Mouse (Mus musculus) forelimb bud, embryonic 11.5 days (tissue): ENCODE data around the gene Myof.
A peak's percentile ranks its signal among the peaks of the same experiment; 100 is the strongest.

ENCODE experiments used
- DNase-seq: peaks from one replicate; pipeline ENCODE4 v3.0.0-alpha.2; 2012; ENCODE audit warnings: low read depth, low spot score

Myof gene

DNA sequence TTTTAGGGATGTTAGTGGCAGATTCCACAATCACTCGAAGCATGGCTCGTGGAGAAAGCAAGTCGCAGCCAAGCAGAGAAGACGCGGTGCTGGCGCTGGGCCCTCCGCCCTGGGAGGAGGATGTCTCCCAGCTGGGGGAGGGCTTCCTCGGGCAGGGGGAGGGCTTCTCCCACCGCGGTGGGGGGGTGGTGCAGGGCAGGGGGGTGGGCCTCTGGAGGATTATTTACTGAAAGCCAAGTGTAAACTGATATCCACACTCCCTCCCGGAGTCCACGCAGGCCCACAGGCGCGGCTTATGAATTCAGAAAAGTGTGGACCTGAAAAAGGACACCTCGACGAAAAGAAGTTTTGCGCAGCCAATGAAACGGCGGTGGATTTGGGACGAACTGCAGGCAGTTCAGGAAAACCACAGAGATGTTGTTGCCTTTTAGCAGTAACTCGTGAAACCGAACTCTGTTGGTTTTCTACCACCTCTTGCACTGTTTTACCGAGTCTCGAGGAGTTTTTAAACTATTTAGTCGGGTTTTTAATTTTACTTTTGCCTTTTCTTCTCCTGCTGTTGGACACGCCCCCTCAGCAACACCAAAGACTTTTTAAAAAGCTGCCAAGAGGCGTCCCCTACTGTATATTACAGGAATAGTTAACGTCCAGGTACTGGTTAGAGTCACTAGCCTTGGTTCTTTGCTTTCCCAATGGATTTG is at the start of gene Myof:
Myof (minus strand) TSS at position 297 of the 701 bp plus-strand sequence.
- DNase-seq = peak; percentile 42

DNA sequence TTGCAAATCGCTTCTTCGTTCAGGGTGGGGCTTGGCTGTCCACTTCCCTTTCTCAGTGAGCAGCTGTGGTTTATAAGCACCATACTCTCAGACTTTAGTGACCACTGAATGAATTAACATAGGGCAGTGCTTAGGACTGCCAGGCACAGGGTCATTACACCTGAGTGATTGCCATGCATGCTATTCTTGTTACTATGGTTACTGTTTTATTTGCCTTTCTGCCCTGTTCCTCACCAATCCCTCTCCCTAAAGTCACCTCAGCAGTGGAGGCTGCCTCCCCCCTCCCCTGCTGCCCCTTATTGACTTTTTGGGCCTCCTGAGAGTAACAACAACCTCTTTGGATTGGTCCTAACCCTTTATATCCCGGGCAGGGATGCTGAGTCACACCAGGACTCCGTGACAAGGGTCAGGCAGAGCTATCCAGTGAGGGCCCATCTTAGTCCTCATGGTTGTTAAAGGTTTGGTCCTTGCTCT is 48.2 kb upstream of the Myof start:
- DNase-seq = peak; percentile 53

DNA sequence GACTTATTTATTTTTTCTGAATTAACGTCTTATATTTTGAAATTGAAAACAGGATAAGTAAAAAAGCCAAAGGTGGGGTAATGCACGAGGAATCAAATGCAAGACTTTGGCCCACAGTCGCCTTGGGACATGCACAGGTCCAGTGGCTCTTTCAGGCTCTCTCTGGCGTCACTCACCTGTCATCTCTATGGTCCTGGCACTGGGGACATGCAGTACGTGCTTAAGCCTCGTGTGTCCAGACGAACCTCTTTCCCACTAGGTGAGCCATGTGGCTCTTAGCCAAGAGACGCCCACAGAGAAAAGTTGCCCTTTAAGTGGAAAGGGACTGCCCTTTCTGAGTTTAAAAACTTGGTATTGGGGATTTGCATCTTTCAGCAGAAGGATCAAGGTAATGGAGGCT is 46.0 kb upstream of the Myof start:
- DNase-seq = no peak

DNA sequence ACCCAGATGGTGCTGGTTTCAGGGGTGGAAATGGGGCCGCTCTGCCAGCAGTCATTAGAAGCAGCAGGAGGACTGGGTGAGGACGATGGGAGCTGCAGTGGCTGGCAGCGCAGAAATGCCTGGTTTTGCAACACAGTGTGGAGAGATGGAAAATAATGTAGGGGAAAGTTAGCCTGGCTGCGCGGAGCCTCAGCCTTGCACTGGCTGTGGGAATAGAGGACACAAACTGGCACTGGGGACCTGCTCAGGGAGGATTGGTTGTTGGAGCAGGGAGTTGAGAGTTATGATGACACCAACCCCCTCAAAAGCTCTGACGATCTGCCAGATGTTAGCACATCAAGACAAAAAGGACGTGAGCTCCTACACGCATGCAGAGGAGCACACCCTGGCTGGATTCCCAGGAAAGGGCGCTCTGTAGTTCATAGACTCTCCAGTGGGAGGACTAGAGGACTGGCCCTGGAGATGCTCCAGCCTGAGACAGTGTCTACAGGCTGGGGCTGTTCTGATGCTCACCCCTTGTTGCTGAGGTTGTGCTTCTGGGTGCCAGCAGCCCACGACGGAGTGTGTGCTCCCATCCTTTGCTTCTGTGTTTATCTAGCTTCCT is 43.7 kb upstream of the Myof start:
- DNase-seq = no peak

DNA sequence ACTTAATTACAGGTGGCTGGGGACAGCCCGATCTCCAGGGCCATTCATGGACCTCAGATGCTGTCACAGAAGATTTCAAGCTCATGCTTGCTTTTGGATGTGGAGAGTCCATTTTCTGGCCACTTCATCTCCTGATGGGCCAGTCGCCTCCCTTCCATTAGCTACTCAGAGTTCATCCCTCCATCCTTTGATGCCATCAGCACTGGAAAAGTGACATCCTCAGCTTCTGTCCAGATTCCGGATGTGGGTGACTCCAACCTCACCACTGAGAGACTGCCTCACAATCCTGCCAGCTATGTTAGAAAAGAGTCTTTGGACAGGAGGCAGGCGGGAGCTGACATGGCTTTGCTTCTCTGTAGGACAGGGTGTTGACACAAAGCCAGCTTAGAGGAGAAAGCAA is 42.5 kb upstream of the Myof start:
- DNase-seq = no peak

DNA sequence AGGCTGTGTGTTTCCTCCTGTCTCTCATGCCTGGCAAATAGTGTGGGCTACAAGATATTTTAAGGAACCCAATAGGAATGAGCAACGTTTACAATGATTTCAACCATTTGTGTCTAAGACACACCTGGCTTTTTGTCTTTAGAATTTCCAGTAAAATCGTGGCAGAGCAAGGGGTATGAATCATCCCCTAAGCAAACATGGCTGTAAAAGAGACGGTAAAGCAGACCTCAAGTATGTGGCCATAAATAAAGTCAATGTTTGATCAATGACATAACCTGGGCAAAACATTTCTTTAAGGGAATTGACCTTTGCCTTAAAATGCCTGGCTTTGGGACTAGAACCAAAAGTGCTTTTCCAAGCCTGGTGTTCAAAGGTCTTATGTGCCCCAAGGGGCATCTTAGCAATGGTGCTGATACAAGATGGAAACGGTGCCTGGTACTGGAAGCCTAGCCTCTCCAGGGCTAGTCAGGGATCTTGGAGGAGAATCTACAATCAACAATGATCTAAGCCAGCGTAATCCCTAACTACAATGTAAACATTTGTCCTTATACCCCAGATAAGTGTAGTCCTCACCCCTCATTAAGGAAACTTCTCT is 39.7 kb upstream of the Myof start:
- DNase-seq = no peak

DNA sequence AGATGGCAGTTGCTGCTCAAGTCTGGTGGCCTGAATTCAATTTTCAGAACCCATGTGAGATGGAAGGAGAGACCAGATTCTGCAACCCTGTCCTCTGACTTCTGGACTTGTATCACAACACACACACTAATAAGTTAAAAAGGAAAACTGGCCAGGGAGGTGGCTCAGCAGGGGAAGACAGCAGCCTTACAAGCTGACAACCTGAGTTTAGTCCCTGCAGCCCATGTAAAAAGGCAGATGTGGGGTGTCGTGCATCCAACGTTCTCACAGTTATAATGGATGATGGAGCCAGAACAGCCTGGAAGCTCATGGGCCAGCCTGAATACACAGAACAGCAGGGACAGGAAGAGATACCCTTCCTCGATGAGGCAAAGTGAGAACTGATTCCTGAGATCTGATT is 38.0 kb upstream of the Myof start:
- DNase-seq = no peak

DNA sequence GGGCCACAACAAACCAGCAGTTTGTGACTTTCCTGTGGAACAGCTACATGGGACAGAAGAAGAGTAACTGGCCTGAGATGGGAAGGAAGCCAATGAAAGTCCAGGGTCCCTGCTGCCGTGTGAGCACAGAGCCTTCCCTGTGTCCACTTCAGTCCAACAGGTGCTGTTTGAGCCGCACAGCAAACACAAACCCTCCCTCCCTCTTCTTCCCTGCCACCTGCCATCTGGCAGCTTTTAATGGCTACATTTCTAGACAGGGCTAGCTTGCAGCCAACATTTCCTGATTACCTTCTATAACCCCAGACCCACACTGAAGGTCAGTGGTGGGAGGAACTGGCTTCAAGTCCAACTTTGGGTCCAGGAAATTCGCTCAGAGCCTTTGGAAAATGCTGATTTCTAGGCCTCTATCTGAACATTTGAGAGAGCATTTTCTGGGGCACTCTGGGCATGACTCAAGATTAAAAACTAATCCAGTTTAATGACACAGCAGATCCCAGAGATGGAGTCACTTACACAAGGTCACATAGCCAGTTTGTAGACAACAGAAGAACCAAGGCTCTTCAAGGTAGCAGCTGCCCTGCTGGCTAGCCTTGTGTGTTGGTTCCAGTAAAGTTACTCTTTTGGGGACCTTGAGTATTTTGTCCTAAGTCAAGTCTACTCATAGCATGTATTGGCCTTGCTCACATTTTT is 34.6 kb upstream of the Myof start:
- no peak for DNase-seq

DNA sequence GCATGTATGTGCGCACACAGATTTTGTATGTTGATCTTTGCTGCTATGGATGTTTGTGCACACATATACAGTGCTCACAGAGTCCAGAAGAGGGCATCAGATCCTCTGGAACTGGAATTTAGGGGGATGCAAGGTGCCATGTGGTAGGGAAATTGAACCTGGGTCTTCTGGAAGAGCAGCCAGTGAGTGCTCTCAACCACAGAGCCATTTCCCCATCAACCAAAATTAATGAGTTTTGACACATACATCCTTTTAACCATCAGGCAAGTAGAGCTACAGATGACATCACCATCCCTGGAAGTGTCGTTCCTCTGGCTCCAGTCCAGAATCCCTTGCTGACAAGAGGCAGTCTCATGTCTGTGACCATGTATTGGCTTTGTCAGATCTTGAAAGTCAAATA is 32.9 kb upstream of the Myof start:
- DNase-seq = no peak

DNA sequence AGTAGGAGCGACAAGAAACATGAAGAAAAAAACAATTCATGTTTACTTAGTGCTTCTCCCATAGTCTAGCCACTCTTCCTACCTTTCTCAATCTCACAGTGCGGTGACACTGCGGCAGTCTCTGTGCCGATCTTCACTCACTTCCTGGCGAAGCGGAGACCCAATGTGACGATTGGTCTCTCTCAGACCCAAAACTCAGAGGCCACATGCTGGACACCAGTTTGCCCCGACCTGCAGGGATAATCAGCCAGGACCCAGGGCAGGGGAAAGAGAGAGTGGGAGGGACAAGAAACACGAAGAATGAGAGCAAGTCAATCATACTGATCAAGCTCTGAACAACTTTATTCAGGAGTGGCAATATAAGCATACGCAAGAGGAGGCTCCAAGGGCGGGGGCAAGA is 31.7 kb upstream of the Myof start:
- DNase-seq = no peak

DNA sequence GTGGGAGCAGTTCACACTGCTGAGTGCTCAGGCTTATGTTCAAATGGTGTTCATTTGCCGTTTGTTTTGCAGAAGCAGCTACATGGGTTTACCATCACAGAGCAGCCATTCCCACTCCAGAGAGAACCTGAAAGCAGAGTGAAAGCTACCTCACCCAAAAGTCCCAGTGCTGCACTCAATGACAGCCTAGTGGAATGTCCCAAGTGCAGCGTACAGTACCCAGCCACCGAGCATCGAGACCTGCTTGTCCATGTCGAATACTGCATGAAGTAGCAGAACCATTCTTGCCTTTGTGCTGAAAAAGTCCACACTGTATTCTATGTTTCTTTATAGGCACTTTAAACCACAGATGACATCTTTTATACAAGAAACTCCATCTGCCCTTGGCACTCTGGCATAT is 29.8 kb upstream of the Myof start:
- DNase-seq = no peak

DNA sequence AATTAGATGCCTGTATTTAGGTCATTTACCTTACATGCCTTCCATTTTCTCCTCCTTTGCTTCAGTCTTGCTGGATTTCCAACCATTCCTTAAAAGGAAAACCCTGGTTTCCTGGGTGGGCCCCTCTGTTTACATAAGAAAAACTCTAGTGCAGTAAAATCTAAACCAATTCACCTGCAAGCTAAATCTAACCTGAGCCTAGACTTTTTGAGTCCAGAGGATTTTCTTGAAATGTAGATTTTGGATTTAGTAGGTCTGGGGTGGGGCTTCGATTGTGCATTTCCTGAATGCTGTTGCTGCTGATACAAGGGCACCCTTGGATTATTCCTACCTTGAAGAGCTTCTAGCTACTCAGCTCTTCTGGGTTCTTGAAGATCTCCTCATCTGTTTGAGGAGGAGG is 20.7 kb upstream of the Myof start:
- DNase-seq = no peak

DNA sequence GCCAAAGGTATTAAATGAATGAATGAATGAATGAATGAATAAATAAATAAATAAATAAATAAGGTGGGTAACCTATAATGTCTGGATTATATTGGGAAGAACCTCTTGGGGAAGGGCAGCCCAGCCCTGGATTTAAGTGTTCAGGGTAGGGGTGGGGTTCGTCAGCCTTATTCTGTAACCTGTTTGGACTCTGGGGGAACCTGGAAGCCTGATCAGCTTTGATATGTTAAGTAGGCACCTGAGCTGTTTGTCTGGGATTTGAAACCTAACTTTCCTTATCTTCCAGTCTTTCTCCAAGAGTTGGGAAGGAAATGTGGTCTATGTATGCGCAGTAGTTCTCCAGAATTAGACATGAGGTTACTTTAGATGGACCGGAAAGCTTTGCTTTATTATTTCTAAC is 19.8 kb upstream of the Myof start:
- DNase-seq = no peak

DNA sequence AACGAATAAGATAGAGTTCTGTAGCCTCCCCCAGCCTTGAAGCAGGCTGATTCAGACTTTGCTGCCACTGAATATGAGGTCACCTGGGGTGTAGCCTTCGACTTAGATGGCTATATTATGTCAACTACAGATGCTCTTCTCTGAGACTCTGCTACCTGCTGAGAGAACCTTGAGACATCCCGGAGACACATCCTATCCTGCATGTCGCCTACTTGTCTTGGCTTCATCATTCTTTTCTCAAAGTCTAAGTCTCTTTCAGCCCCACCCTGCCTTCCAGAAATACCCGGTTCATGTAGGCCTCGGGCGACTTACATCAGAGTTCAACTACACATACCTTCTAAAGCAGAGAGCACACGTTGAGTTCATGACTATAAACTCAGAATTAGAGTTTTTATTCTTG is 13.6 kb upstream of the Myof start:
- DNase-seq = no peak

DNA sequence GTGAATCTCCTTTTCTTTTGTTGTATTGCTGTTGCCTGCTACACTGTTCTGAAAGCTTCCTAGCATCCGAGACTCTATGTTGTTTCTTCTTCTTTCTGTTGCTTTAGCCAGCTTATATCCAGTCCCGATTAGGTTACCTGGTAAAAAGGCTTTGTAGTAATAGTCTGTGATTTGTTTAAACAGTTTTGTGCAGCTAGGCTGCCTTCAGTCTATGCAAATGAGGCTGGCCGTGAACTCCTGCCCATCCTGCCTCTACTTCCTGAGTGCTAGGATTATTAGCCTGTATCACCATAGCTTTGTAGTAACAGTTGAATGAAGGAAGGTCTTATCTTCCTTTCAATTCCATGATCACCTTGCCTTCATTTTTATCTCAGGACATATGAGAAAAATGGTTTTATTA is 12.9 kb upstream of the Myof start:
- DNase-seq = no peak

DNA sequence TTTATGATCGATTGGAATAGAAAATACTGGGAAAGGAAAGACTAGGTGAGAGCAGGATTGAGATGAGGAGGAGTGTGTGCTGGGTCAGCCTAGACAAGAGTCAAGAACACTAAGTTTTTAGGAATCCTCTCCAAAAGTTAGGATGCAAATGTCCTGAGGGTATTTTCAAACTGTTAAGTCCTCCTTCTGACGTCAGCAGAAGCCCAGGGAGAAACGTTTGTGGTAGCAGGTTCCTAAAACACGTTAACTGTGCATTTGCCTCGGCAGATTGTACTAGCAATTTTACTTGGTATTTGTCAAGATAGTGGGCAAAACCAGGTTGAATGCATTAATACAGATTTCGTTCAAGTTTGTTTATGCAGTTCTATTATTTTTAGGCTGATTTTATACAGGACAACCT is 12.4 kb upstream of the Myof start:
- DNase-seq = no peak

DNA sequence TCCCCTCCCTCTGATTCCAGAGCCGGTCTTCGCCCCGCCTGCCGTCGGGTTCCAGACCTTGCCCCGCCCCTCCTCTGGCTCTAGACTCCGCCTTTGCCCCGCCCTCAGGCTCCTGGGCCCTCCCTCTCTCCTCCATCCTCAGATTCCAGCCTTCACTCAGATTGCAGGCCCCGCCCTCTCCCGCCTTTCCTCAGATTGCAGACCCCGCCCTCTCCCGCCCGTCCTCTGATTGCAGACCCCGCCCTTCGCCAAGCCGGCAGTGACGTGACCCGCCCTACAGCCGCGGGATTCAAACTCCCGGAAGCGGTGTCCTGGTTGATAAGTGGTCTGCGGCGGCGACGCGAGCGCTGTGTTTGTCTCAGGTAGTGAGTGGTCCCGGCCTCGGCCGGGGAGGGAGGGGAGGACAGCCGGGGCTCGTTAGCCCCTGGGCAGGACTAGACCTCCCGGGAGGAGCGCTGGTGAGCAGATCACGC is 11.4 kb upstream of the Myof start, which contains the start of gene Cep55:
Cep55 (plus strand) TSS at position 292 of the 473 bp plus-strand sequence.
- DNase-seq = peak; percentile 98

DNA sequence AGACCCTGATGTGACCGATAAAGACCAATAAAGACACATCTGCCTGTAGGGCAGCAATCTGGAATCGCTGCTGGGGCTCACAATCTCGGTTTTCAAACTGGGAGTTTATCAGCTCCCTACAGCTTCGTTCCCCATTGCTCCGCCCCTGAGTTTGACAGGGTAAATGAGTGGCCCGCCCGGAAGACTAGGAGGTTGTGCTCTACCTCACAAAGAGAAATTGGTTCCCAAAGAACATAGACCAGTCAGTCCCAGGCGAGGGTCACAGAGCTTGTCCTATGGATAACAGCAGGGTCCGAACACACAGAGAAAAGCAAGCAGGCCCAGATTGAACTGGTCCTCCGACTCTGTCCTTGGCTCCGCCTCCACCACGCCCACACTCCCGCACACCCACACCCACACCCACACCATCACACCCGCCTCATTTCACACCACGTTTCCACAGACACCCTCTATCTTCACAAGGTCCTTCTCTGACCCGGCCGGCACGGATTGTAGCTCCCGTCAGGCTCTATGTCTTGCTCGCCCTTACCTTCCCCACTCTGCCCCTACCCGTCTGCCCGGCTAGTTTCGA is 10.9 kb upstream of the Myof start:
- DNase-seq = peak; percentile 72

DNA sequence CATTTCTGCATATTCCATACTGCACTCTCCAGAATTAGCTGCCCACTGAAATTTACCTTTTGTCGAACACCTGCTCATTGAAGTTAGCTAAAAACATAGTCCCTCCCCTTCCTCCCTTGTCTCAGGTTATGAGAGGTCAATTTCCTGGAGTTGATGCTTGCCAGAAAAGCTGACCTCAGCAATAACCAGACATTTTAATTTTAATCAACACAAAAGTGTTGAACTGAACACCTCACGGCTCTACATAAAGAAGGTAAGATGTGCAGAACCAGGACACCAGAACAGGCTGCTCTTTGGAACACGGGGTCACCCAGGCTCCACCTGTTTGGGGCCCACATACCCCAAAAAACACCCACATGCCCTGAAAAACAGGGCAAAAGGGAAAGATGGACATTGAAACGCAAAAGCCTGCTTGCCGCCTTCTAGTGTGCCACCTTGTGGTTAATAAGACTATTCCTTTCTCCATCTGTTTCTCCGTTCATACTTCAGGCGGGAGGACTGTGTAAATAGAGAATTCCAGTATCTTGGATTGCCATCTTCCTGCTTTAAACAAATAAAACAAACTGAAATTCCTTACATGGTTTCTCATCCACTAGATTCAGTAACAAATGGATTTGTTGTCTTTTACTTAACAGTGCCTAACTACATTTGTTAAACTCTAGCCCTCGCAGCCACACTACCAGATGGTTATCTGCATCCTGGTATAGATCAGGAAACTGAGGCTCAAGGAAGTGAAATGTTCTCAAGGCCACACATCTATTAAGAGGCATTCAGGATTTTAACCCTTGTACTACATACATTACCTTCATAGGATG is 10.1 kb upstream of the Myof start:
- DNase-seq = peak; percentile 44

DNA sequence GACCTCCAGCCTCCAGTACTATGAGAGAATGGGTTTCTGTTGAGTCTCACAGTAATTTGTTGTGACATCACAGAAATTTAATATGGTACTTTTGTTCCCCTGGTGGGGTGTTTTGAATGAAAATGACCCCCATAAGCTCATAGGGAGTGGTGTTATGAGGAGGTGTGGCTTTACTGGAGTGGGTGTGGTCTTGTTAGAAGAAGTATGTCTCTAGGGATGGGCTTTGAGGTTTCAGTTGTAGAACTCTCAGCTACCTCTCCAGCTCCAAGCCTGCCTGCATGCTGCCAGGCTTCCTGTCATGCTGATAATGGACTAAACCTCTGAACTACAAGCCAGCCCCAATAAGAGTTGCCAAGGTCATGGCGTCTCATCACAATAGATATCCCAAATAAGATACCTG is 6.3 kb upstream of the Myof start:
- DNase-seq = no peak

DNA sequence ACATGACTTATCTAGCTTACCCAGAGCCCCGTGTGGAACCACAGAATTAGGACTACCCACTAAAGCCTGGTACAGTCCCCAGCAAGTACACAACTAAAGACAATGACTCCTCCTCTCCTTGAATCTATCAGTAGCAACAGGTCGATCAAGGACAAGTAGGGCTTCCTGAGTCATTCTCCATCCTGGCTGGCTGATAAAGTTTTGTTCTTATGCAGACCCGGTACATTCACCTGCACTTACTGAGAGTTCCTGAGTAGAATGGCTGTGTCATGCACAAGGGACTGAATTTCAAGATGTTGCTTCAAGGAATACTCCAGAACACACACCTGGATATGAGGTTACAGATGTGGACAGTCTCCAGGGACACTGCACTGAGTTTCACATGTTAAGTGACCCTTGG is 1.8 kb upstream of the Myof start:
- no peak for DNase-seq
